Mouse (Mus musculus) midbrain, embryonic 12.5 days (tissue): ENCODE results near the gene 4921536K21Rik. TPM values are rescaled to one million over a fixed set of nuclear protein-coding genes. Genes with fewer than 3 reads are reported as not detected.
A peak's percentile ranks its signal among the peaks of the same experiment; 100 is the strongest.

Experiments used
- ATAC-seq: fragments of 200-750 bp; cut with Nextera tagmentation; 2 replicates; pipeline ENCODE4 v1.8.0; 2017; ENCODE audit warnings: low read depth, moderate TSS enrichment, moderate library complexity; ENCODE audit not compliant: low FRiP score
- H3K27ac ChIP-seq: fragments of 300-500 bp; sonication (generic); replicated peaks from 2 replicates; pipeline ENCODE4 v1.5.1; 2016; ENCODE audit warnings: mild to moderate bottlenecking
- H3K27me3 ChIP-seq: fragments of 300-500 bp; sonication (generic); 2 replicates; pipeline ENCODE4 v1.6.1; 2016; ENCODE audit warnings: mild to moderate bottlenecking
- H3K36me3 ChIP-seq: fragments of 300-500 bp; sonication (generic); 2 replicates; pipeline ENCODE4 v1.6.1; 2016
- H3K4me1 ChIP-seq: fragments of 300-500 bp; sonication (generic); 2 replicates; pipeline ENCODE4 v1.6.1; 2016
- H3K4me2 ChIP-seq: fragments of 300-500 bp; sonication (generic); replicated peaks from 2 replicates; pipeline ENCODE4 v1.6.1; 2016; ENCODE audit warnings: mild to moderate bottlenecking, moderate library complexity
- H3K4me3 ChIP-seq: fragments of 300-500 bp; sonication (generic); 2 replicates; pipeline ENCODE4 v1.5.1; 2016; ENCODE audit warnings: mild to moderate bottlenecking
- H3K9ac ChIP-seq: fragments of 300-500 bp; sonication (generic); replicated peaks from 2 replicates; pipeline ENCODE4 v1.6.1; 2016; ENCODE audit warnings: mild to moderate bottlenecking, moderate library complexity
- H3K9me3 ChIP-seq: fragments of 300-500 bp; sonication (generic); 2 replicates; pipeline ENCODE4 v1.6.1; 2016; ENCODE audit warnings: mild to moderate bottlenecking
- WGBS: fragments of 180-500 bp; shearing (Covaris S2); methylation state at CpG from one replicate; pipeline ENCODE4 v1.1.7; 2016; 5-methylcytosine and 5-hydroxymethylcytosine counted together
- polyA plus RNA-seq: library from polyadenylated mRNA; unstranded; fragments of >200 nt; fragmentation: Nextera tagmentation; extraction: Ambion mirVana; gene quantifications from 2 replicates; pipeline ENCODE4 v1.2.1, GENCODE M21; 2016

4921536K21Rik gene
- polyA plus RNA-seq, 1 experiment from 2014 or later: 0.74 TPM

GRCm38 (mm10) chr11:3876419-3876818 lies 18.5 kb downstream of the 4921536K21Rik start:
- no peak for ATAC-seq
- no peak overlapping the region for H3K4me2 ChIP-seq
- no peaks in the 10 kb centered on the region for H3K27me3 ChIP-seq
- no peaks in the 10 kb centered on the region for H3K4me1 ChIP-seq
- no peak overlapping the region for H3K9ac ChIP-seq
- no peak overlapping the region for H3K27ac ChIP-seq
- no peak overlapping the region for H3K4me3 ChIP-seq
- 80% methylated on average over 6 of the region's 6 CpGs for WGBS
- no peaks in the 10 kb centered on the region for H3K9me3 ChIP-seq
- H3K36me3 ChIP-seq: no peaks in the 10 kb centered on the region

DNA sequence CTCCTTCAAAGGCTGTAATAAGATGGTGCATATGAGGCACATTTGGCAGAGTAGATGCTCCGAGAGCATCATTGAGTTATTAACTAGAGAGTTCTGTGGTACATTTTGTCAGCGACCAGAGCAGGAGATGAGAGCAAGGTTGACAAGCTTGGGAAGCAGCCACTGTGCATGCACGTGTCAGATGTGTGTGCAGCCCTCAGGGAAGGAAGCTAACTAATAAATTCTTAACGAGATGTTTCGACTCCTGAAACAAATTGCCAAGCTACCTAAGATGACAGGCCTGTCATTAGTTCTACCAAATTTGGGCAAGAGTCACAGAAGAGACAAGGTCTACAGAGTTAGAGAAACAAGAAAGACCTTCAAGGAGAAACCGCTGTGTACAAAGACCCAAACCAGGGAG lies 30.6 kb downstream of the 4921536K21Rik start:
- no peaks in the 10 kb centered on the region for H3K36me3 ChIP-seq
- H3K9ac ChIP-seq: peak overlapping the region; percentile 59; the same call in 1 of the 2 replicates
- H3K27me3 ChIP-seq: peaks cover 34% of the 10 kb centered on the region
- peaks cover 9% of the 10 kb centered on the region; the same call in 1 of the 2 replicates for H3K4me1 ChIP-seq
- no peaks in the 10 kb centered on the region for H3K9me3 ChIP-seq
- H3K4me2 ChIP-seq: peak overlapping the region; percentile 81
- ATAC-seq: no peak
- no peak overlapping the region for H3K27ac ChIP-seq
- peak overlapping the region; percentile 48 for H3K4me3 ChIP-seq
- 42% methylated on average over 6 of the region's 6 CpGs for WGBS

GRCm38 (mm10) chr11:3863454-3864112 lies 31.3 kb downstream of the 4921536K21Rik start, which contains the start of gene Osbp2:
Gene Osbp2 (minus strand): TSS chr11:3863903.
- Histone ChIP-seq H3K9ac (peak within 1 kb of the TSS; percentile 59), H3K36me3 (no peaks in the 10 kb centered on the region), H3K27me3 (peaks cover 34% of the 10 kb centered on the region), H3K9me3 (no peaks in the 10 kb centered on the region), H3K4me2 (peak within 1 kb of the TSS; percentile 81), H3K4me3 (peak within 1 kb of the TSS; percentile 48), H3K27ac (no peak within 1 kb of the TSS), H3K4me1 (peaks cover 9% of the 10 kb centered on the region; the same call in 1 of the 2 replicates)
- 3% methylated on average over 57 of the region's 58 CpGs for WGBS
- ATAC-seq: peak; percentile 94

GRCm38 (mm10) chr11:3862661-3863453 lies 32.0 kb downstream of the 4921536K21Rik start:
- ATAC-seq: no peak
- no peaks in the 10 kb centered on the region for H3K9me3 ChIP-seq
- peaks cover 34% of the 10 kb centered on the region for H3K27me3 ChIP-seq
- peak overlapping the region; percentile 81 for H3K4me2 ChIP-seq
- 76% methylated on average over 19 of the region's 19 CpGs for WGBS
- H3K9ac ChIP-seq: no peak overlapping the region
- no peaks in the 10 kb centered on the region for H3K36me3 ChIP-seq
- H3K27ac ChIP-seq: no peak overlapping the region
- H3K4me3 ChIP-seq: peak overlapping the region; percentile 48
- peaks cover 9% of the 10 kb centered on the region; the same call in 1 of the 2 replicates for H3K4me1 ChIP-seq

GRCm38 (mm10) chr11:3860361-3860760 lies 34.5 kb downstream of the 4921536K21Rik start:
- Histone ChIP-seq H3K27ac (no peak overlapping the region), H3K4me1 (peaks cover 9% of the 10 kb centered on the region; the same call in 1 of the 2 replicates), H3K4me3 (no peak overlapping the region), H3K9me3 (no peaks in the 10 kb centered on the region), H3K36me3 (no peaks in the 10 kb centered on the region), H3K9ac (no peak overlapping the region), H3K4me2 (no peak overlapping the region), H3K27me3 (peaks cover 34% of the 10 kb centered on the region)
- ATAC-seq: no peak
- 77% methylated on average over 4 of the region's 4 CpGs for whole genome bisulfite sequencing

- 94% methylated on average over 4 of the region's 4 CpGs for WGBS
- ATAC-seq: no peak
- no peaks in the 10 kb centered on the region for H3K36me3 ChIP-seq
- peaks cover 9% of the 10 kb centered on the region; the same call in 1 of the 2 replicates for H3K4me1 ChIP-seq
- H3K27ac ChIP-seq: no peak overlapping the region
- 0 out of 2 replicates have a peak, but pooled peaks cover 2% of the 10 kb centered on the region for H3K9me3 ChIP-seq
- no peak overlapping the region for H3K4me3 ChIP-seq
- H3K9ac ChIP-seq: no peak overlapping the region
- H3K4me2 ChIP-seq: no peak overlapping the region
- H3K27me3 ChIP-seq: peaks cover 33% of the 10 kb centered on the region
These were observed 35.1 kb downstream of the 4921536K21Rik start for GRCm38 (mm10) chr11:3859778-3860177.

DNA sequence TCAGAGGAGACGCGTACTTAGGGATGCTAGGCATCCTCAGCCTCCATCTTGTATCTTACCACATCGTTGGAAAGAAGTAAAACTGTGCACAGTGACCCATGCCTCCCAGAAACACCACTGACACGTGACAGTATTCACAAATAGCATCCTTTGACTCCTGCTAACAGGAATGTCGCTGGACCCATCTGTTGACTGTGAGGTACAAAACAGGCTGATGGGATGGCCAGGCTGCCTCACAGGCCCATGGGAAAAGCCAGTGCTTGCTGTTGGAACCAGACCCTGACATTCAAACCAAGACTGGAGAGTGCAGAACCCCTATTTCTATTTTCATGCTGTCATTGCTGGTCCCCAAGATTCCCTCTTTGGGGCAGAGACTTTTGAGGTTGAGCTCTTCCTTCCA lies 37.0 kb downstream of the 4921536K21Rik start:
- 77% methylated on average over 5 of the region's 5 CpGs for WGBS

DNA sequence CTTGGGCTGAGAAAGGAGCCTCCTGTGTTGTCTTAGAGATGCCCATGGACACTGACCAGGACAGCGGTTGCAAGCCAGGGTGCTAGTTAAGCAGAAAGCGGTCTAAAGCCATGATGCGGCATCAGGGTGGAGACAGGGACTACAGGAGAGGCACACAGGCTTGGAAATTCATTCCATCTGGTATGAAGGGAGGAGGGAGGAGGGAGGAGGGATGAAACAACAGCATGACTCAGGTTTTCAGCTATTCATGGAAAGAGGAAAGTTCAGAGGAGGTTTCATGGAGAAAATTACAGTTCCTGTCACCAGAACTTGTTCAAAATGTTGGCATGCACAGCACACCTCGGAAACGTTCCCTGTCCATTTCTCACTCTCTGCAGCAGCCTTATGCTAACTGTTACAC lies 39.1 kb downstream of the 4921536K21Rik start:
- H3K9me3 ChIP-seq: 0 out of 2 replicates have a peak, but pooled peaks cover 4% of the 10 kb centered on the region
- H3K27ac ChIP-seq: no peak overlapping the region
- H3K4me1 ChIP-seq: no peaks in the 10 kb centered on the region
- ATAC-seq: no peak
- no peak overlapping the region for H3K4me2 ChIP-seq
- no peaks in the 10 kb centered on the region for H3K36me3 ChIP-seq
- H3K9ac ChIP-seq: no peak overlapping the region
- 91% methylated on average over 5 of the region's 5 CpGs for WGBS
- no peak overlapping the region for H3K4me3 ChIP-seq
- H3K27me3 ChIP-seq: no peaks in the 10 kb centered on the region

More for the DNA sequence above, 37.0 kb downstream of the 4921536K21Rik start:
- Histone ChIP-seq H3K4me1 (no peaks in the 10 kb centered on the region), H3K36me3 (no peaks in the 10 kb centered on the region), H3K27ac (no peak overlapping the region), H3K4me2 (no peak overlapping the region), H3K4me3 (no peak overlapping the region), H3K9ac (no peak overlapping the region), H3K9me3 (0 out of 2 replicates have a peak, but pooled peaks cover 4% of the 10 kb centered on the region), H3K27me3 (peaks cover 18% of the 10 kb centered on the region)
- no peak for ATAC-seq

- no peak overlapping the region for H3K4me3 ChIP-seq
- no peak for ATAC-seq
- WGBS: 87% methylated on average over 3 of the region's 3 CpGs
- no peak overlapping the region for H3K9ac ChIP-seq
- no peaks in the 10 kb centered on the region for H3K36me3 ChIP-seq
- H3K27ac ChIP-seq: no peak overlapping the region
- no peaks in the 10 kb centered on the region for H3K4me1 ChIP-seq
- no peaks in the 10 kb centered on the region for H3K27me3 ChIP-seq
- H3K4me2 ChIP-seq: no peak overlapping the region
- 0 out of 2 replicates have a peak, but pooled peaks cover 4% of the 10 kb centered on the region for H3K9me3 ChIP-seq
These were observed 40.7 kb downstream of the 4921536K21Rik start for GRCm38 (mm10) chr11:3854156-3854555.

DNA sequence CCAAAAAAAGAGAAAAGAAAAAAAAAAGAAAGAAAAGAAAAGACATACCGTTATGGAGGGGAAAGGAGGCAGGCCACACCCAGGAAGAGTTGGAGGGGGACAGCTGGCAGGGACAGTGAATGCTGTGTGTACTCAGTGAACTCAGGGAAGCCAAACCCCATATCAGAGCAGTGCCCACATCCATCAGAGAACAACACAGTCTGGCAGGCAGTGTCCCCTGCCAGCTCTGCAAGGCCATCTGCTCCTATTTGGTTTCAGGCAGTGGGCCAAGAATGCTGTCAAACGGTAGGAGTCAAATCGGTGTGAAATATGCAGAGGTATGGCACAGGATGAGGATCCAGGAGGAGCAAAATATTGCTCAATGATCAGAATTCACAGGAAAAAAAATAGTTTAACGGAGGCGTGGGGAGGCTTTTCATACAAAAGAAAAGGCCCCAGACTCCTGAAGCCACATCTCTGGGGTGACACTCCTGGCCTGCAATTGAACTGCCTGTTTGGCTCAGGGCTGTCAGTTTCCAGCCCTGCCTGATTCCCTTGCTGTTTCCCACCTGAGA lies 41.3 kb downstream of the 4921536K21Rik start:
- no peaks in the 10 kb centered on the region for H3K4me1 ChIP-seq
- H3K4me2 ChIP-seq: no peak overlapping the region
- no peak overlapping the region for H3K27ac ChIP-seq
- no peak overlapping the region for H3K9ac ChIP-seq
- no peaks in the 10 kb centered on the region for H3K27me3 ChIP-seq
- H3K36me3 ChIP-seq: no peaks in the 10 kb centered on the region
- H3K9me3 ChIP-seq: 0 out of 2 replicates have a peak, but pooled peaks cover 4% of the 10 kb centered on the region
- 82% methylated on average over 5 of the region's 5 CpGs for WGBS
- no peak for ATAC-seq
- H3K4me3 ChIP-seq: no peak overlapping the region

GRCm38 (mm10) chr11:3853031-3853430 lies 41.9 kb downstream of the 4921536K21Rik start:
- Histone ChIP-seq H3K9me3 (0 out of 2 replicates have a peak, but pooled peaks cover 4% of the 10 kb centered on the region), H3K4me1 (no peaks in the 10 kb centered on the region), H3K9ac (no peak overlapping the region), H3K36me3 (no peaks in the 10 kb centered on the region), H3K27ac (no peak overlapping the region), H3K27me3 (no peaks in the 10 kb centered on the region), H3K4me3 (no peak overlapping the region), H3K4me2 (no peak overlapping the region)
- WGBS: 93% methylated on average over 10 of the region's 10 CpGs
- ATAC-seq: no peak

GRCm38 (mm10) chr11:3851872-3852271 lies 43.0 kb downstream of the 4921536K21Rik start:
- 80% methylated on average over 4 of the region's 4 CpGs for WGBS
- no peak overlapping the region for H3K4me2 ChIP-seq
- H3K9me3 ChIP-seq: 0 out of 2 replicates have a peak, but pooled peaks cover 4% of the 10 kb centered on the region
- no peak overlapping the region for H3K27ac ChIP-seq
- no peak overlapping the region for H3K9ac ChIP-seq
- no peaks in the 10 kb centered on the region for H3K27me3 ChIP-seq
- no peaks in the 10 kb centered on the region for H3K4me1 ChIP-seq
- H3K4me3 ChIP-seq: no peak overlapping the region
- H3K36me3 ChIP-seq: no peaks in the 10 kb centered on the region
- no peak for ATAC-seq
